Mouse (Mus musculus) gastrocnemius, postnatal 36 days (tissue): ENCODE results near the gene Ppp2r5e. TPM values are rescaled to one million over a fixed set of nuclear protein-coding genes. Genes with fewer than 3 reads are reported as not detected.

ENCODE experiments used
- DNase-seq, 2 experiments: peaks; one replicate each; pipeline ENCODE4 v3.0.0; 2022
- intact Hi-C: fragments of 180-260 bp; cut with DNase I; formaldehyde crosslinking; loops from one replicate; pipeline ENCODE4 v1.15.1; 2025
- total RNA-seq, 2 experiments: library from RNA; stranded (reverse); gene quantifications; 2 replicates each; pipeline ENCODE4 v1.2.3; 2021

Gene Ppp2r5e
- total RNA-seq, 2 experiments from 2014 or later: 25.7 to 29.8 TPM

- intact Hi-C loops: no loop called here
- no peak for DNase-seq
Measured at GRCm38 (mm10) chr12:75540621-75541171, 55.3 kb downstream of the Ppp2r5e start.

- DNase-seq: no peak
- intact Hi-C loops: no loop called here
Measured at GRCm38 (mm10) chr12:75539228-75539627, 56.8 kb downstream of the Ppp2r5e start.

GRCm38 (mm10) chr12:75537673-75538423 is 58.2 kb downstream of the Ppp2r5e start:
- DNase-seq: no peak
- intact Hi-C loops: no loop called here

GRCm38 (mm10) chr12:75537019-75537672 is 58.9 kb downstream of the Ppp2r5e start:
- DNase-seq: no peak
- intact Hi-C loops: no loop called here

GRCm38 (mm10) chr12:75536566-75536965 is 59.5 kb downstream of the Ppp2r5e start:
- DNase-seq: no peak
- intact Hi-C loops: no loop called here

- intact Hi-C loops: no loop called here
Measured at GRCm38 (mm10) chr12:75533145-75533544, 62.9 kb downstream of the Ppp2r5e start.

GRCm38 (mm10) chr12:75531895-75532294 is 64.2 kb downstream of the Ppp2r5e start:
- intact Hi-C loops: no loop called here
- no peak for DNase-seq

More at GRCm38 (mm10) chr12:75533145-75533544, 62.9 kb downstream of the Ppp2r5e start:
- no peak for DNase-seq

- intact Hi-C loops: no loop called here
- DNase-seq: no peak
Measured at GRCm38 (mm10) chr12:75528857-75529808, 66.9 kb downstream of the Ppp2r5e start.

- no peak for DNase-seq
- intact Hi-C loops: no loop called here
Measured at GRCm38 (mm10) chr12:75528300-75528699, 67.7 kb downstream of the Ppp2r5e start.

- intact Hi-C loops: no loop called here
- DNase-seq: no peak
Measured at GRCm38 (mm10) chr12:75524199-75524598, 71.8 kb downstream of the Ppp2r5e start.

- intact Hi-C loops: no loop called here
Measured at GRCm38 (mm10) chr12:75522931-75523330, 73.1 kb downstream of the Ppp2r5e start.

GRCm38 (mm10) chr12:75522360-75522759 is 73.7 kb downstream of the Ppp2r5e start:
- DNase-seq: no peak
- intact Hi-C loops: no loop called here

More at GRCm38 (mm10) chr12:75522931-75523330, 73.1 kb downstream of the Ppp2r5e start:
- no peak for DNase-seq

- intact Hi-C loops: no loop called here
- no peak for DNase-seq
Measured at GRCm38 (mm10) chr12:75520395-75520794, 75.7 kb downstream of the Ppp2r5e start.

GRCm38 (mm10) chr12:75519181-75519940 is 76.7 kb downstream of the Ppp2r5e start:
- intact Hi-C loops: no loop called here
- DNase-seq: no peak

- no peak for DNase-seq
- intact Hi-C loops: no loop called here
Measured at GRCm38 (mm10) chr12:75515301-75515906, 80.6 kb downstream of the Ppp2r5e start.

- intact Hi-C loops: no loop called here
Measured at GRCm38 (mm10) chr12:75511520-75511919, 84.5 kb downstream of the Ppp2r5e start.

GRCm38 (mm10) chr12:75504991-75505650 is 90.9 kb downstream of the Ppp2r5e start:
- DNase-seq: no peak
- intact Hi-C loops: no loop called here

More at GRCm38 (mm10) chr12:75511520-75511919, 84.5 kb downstream of the Ppp2r5e start:
- no peak for DNase-seq

- DNase-seq: no peak
- intact Hi-C loops: no loop called here
Measured at GRCm38 (mm10) chr12:75502664-75503063, 93.4 kb downstream of the Ppp2r5e start.

GRCm38 (mm10) chr12:75497698-75498097 is 98.3 kb downstream of the Ppp2r5e start:
- intact Hi-C loops: loop anchor here (5.0 kb wide), 1 partner anchor 100 kb away; the partner anchor contains the start of gene Ppp2r5e
- DNase-seq: no peak
